Mouse (Mus musculus): ENCODE data around the gene Hoxb7.

DNA sequence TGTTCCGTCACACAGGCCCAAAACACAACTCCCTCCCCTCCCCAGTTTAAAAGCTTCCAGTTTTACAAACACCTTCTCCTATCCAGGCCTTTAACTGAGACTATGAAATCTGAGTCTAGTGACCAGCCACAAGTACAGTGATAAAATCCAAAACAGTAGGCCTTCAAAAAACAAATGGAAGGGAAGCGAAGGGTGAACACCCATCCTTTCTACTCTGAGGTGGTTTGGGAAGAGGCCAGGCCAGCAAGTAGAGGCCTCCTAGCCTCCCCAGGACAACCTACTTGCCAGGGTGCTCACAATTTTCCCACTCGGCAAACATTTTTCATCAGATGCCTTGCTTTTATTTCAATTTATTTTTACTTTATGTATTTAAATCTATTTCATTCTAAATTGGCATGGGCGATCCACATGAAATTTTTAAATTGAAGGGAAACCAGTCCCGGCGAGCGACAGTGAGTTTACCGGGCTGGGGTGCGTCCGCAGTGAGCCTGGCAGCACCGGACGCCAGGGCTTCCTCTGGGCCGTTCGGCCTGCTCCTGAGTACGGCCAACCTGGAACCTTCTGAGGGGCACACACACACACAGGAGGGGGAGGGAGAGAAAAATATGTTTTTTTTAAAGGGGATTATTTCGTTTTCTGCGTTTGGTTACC, 4.4 kb downstream of the Hoxb7 start:
- no peak for TF ChIP-seq CTCF (IDR thresholded peaks at IDR 0.05; ENCODE audit: low read depth)
- no peak for TF ChIP-seq EP300 (IDR thresholded peaks at IDR 0.05; ENCODE audit: low read depth)
